Mouse (Mus musculus) MEL (cell line): ENCODE data around the gene 9130019O22Rik. TPM values are rescaled to one million over a fixed set of nuclear protein-coding genes. Genes with fewer than 3 reads are reported as not detected.

Source experiments
- DNase-seq: peaks from one replicate; pipeline ENCODE4 v3.0.0; 2011; ENCODE audit warnings: low read depth, low spot score
- H3K27ac ChIP-seq: 2 replicates; pipeline ENCODE4 v1.5.1; 2012; ENCODE audit warnings: low read depth, mild to moderate bottlenecking, control low read depth, low read length, moderate library complexity; ENCODE audit not compliant: control insufficient read depth
- H3K27me3 ChIP-seq, 2 experiments: fragments of 150-350 bp in 1 of 2; sonication (generic) in 1 of 2; 2 replicates each; pipeline ENCODE4 v1.6.1; 2012; ENCODE audit warnings: low read length in 2 of 2, mild to moderate bottlenecking in 2 of 2, improper control_type of control experiment in 1 of 2, moderate library complexity in 1 of 2; ENCODE audit not compliant: insufficient read depth in 2 of 2, control insufficient read depth in 1 of 2
- H3K36me3 ChIP-seq, 2 experiments: 2 replicates each; pipeline ENCODE4 v1.6.1; 2012 to 2014; ENCODE audit warnings: low read length in 2 of 2, improper control_type of control experiment in 1 of 2, inconsistent platforms in 1 of 2, mild to moderate bottlenecking in 1 of 2; ENCODE audit not compliant: insufficient read depth in 2 of 2, control insufficient read depth in 1 of 2
- H3K4me1 ChIP-seq, 2 experiments: fragments of 150-350 bp in 1 of 2; sonication (generic) in 1 of 2; 2 replicates each; pipeline ENCODE4 v1.6.1; 2012; ENCODE audit warnings: low read length in 2 of 2, improper control_type of control experiment in 1 of 2, mild to moderate bottlenecking in 1 of 2; ENCODE audit not compliant: insufficient read depth in 2 of 2, control insufficient read depth in 1 of 2
- H3K4me3 ChIP-seq, 2 experiments: fragments of 150-350 bp in 1 of 2; sonication (generic) in 1 of 2; 2 replicates each; pipeline ENCODE4 v1.5.1; 2012; ENCODE audit warnings: low read depth in 2 of 2, low read length in 2 of 2, mild to moderate bottlenecking in 2 of 2, moderate library complexity in 2 of 2, control low read depth in 1 of 2, improper control_type of control experiment in 1 of 2; ENCODE audit not compliant: control insufficient read depth in 1 of 2, insufficient read depth in 1 of 2
- H3K79me2 ChIP-seq: 2 replicates; pipeline ENCODE4 v1.6.1; 2012; ENCODE audit warnings: mild to moderate bottlenecking, low read length, moderate library complexity; ENCODE audit not compliant: control insufficient read depth, poor library complexity, insufficient read depth
- H3K9ac ChIP-seq: 2 replicates; pipeline ENCODE4 v1.6.1; 2012; ENCODE audit warnings: low read depth, mild to moderate bottlenecking, control low read depth, low read length, moderate library complexity; ENCODE audit not compliant: control insufficient read depth, poor library complexity, severe bottlenecking
- H3K9me3 ChIP-seq: fragments of 150-350 bp; sonication (generic); replicated peaks from 2 replicates; pipeline ENCODE4 v1.6.1; 2012; ENCODE audit warnings: mild to moderate bottlenecking, low read length, improper control_type of control experiment, moderate library complexity; ENCODE audit not compliant: insufficient read depth
- CHD1 ChIP-seq: IDR thresholded peaks from 2 replicates; pipeline ENCODE4 v1.6.1; 2012; ENCODE audit warnings: low read depth, mild to moderate bottlenecking, inconsistent platforms, low read length, improper control_type of control experiment
- EP300 ChIP-seq, 2 experiments: IDR thresholded peaks; 2 replicates each; pipeline ENCODE4 v1.6.1; 2011; ENCODE audit warnings: improper control_type of control experiment in 2 of 2, low read length in 2 of 2, low read depth in 1 of 2, mild to moderate bottlenecking in 1 of 2
- KAT2A ChIP-seq: conservative IDR thresholded peaks from 2 replicates; pipeline ENCODE4 v1.6.1; 2012; ENCODE audit warnings: low read depth, low read length, improper control_type of control experiment, inconsistent platforms
- MAFK ChIP-seq: IDR thresholded peaks from 2 replicates; pipeline ENCODE4 v1.6.1; 2011; ENCODE audit warnings: low read depth, mild to moderate bottlenecking, low read length, improper control_type of control experiment, borderline replicate concordance
- MEF2A ChIP-seq: IDR thresholded peaks from 2 replicates; pipeline ENCODE4 v1.6.1; 2014; ENCODE audit warnings: low read depth, mild to moderate bottlenecking, inconsistent platforms, low read length, improper control_type of control experiment; ENCODE audit not compliant: poor library complexity, insufficient replicate concordance, severe bottlenecking; ENCODE audit errors: extremely low read depth
- MYC ChIP-seq: IDR thresholded peaks from 2 replicates; pipeline ENCODE4 v1.6.1; 2011; ENCODE audit warnings: low read depth, mild to moderate bottlenecking, low read length, improper control_type of control experiment, moderate library complexity
- NRF1 ChIP-seq: IDR thresholded peaks from 2 replicates; pipeline ENCODE4 v1.6.1; 2014; ENCODE audit warnings: low read depth, mild to moderate bottlenecking, inconsistent platforms, low read length, improper control_type of control experiment, moderate library complexity; ENCODE audit not compliant: poor library complexity, insufficient read depth, severe bottlenecking
- POLR2AphosphoS2 ChIP-seq: IDR thresholded peaks from 2 replicates; pipeline ENCODE4 v1.6.1; 2011; ENCODE audit warnings: low read length, improper control_type of control experiment
- POLR2AphosphoS5 ChIP-seq: IDR thresholded peaks from 2 replicates; pipeline ENCODE4 v1.6.1; 2012; ENCODE audit warnings: low read depth, borderline replicate concordance, mild to moderate bottlenecking, inconsistent platforms, low read length, moderate library complexity, mixed read lengths
- RAD21 ChIP-seq: IDR thresholded peaks from 2 replicates; pipeline ENCODE4 v1.6.1; 2011; ENCODE audit warnings: mild to moderate bottlenecking, low read depth, low read length, improper control_type of control experiment
- SMC3 ChIP-seq: IDR thresholded peaks from 2 replicates; pipeline ENCODE4 v1.6.1; 2011; ENCODE audit warnings: low read depth, low read length, improper control_type of control experiment
- USF1 ChIP-seq: IDR thresholded peaks from 2 replicates; pipeline ENCODE4 v1.6.1; 2014; ENCODE audit warnings: low read depth, mild to moderate bottlenecking, inconsistent platforms, low read length, improper control_type of control experiment, moderate library complexity
- USF2 ChIP-seq, 2 experiments: IDR thresholded peaks; 2 replicates each; pipeline ENCODE4 v1.6.1; 2011 to 2012; ENCODE audit warnings: improper control_type of control experiment in 2 of 2, low read length in 2 of 2, borderline replicate concordance in 1 of 2, inconsistent platforms in 1 of 2, low read depth in 1 of 2, mild to moderate bottlenecking in 1 of 2; ENCODE audit not compliant: insufficient read depth in 1 of 2
- ZMIZ1 ChIP-seq: IDR thresholded peaks from 2 replicates; pipeline ENCODE4 v1.6.1; 2012; ENCODE audit warnings: low read depth, mild to moderate bottlenecking, inconsistent platforms, low read length, improper control_type of control experiment, moderate library complexity
- polyA plus RNA-seq, 2 experiments: library from polyadenylated mRNA; stranded (reverse) in 1 of 2; unstranded in 1 of 2; fragments of >175 nt in 1 of 2; fragments of >200 nt in 1 of 2; gene quantifications; 2 replicates each; pipeline versions ENCODE4 v1.2.1 to v1.2.4; 2012; ENCODE audit warnings: low replicate concordance in 2 of 2, low read depth in 1 of 2; ENCODE audit not compliant: insufficient read length in 2 of 2, insufficient read depth in 1 of 2, missing spikeins in 1 of 2
- total RNA-seq: library from RNA; depleted of rRNA; stranded (reverse); fragments of 300-350 nt; gene quantifications from 2 replicates; pipeline ENCODE4 v1.2.3, GENCODE M21; 2012

Gene 9130019O22Rik
- total and polyA plus RNA-seq, 3 experiments = 1.5 to 2.1 TPM; not detected in 1

- TF ChIP-seq EP300 (IDR thresholded peaks at IDR 0.05; ENCODE audit: low read depth in 1 of 2, low read length in 2 of 2) (no peak), NRF1 (no peak), KAT2A (no peak), ZMIZ1 (no peak), RAD21 (no peak), POLR2AphosphoS5 (no peak), MYC (no peak), USF2 (IDR thresholded peaks at IDR 0.05; ENCODE audit: borderline replicate concordance in 1 of 2, insufficient read depth in 1 of 2, low read depth in 1 of 2, low read length in 2 of 2) (no peak), MAFK (no peak)
- no peak for DNase-seq
- Histone ChIP-seq H3K9me3 (no peaks in the 10 kb centered on the region), H3K27me3 (no peaks in the 10 kb centered on the region), H3K27ac (no peak overlapping the region), H3K4me1 (peaks cover 5 to 9% of the 10 kb centered on the region in 2 experiments; a peak in 3 of 4 replicates), H3K9ac (no peak overlapping the region), H3K4me3 (no peak overlapping the region), H3K79me2 (peaks cover 5% of the 10 kb centered on the region; the same call in 1 of the 2 replicates), H3K36me3 (0 out of 4 replicates have a peak, but pooled peaks cover 0 to 3% of the 10 kb centered on the region in 2 experiments)
These were observed 43.5 kb downstream of the 9130019O22Rik start for GRCm38 (mm10) chr7:127343351-127344019.

- TF ChIP-seq MEF2A (no peak), POLR2AphosphoS2 (peak; percentile 70; the same call in 1 of the 2 replicates), CHD1 (no peak), SMC3 (no peak), RAD21 (no peak), USF1 (peak; percentile 68; the same call in 1 of the 2 replicates)
- no peak for DNase-seq
- no peak overlapping the region for H3K4me3 ChIP-seq
- H3K27me3 ChIP-seq = no peaks in the 10 kb centered on the region
- H3K79me2 ChIP-seq = peaks cover 5% of the 10 kb centered on the region; the same call in 1 of the 2 replicates
- H3K27ac ChIP-seq = no peak overlapping the region
- 0 out of 4 replicates have a peak, but pooled peaks cover 0 to 3% of the 10 kb centered on the region in 2 experiments for H3K36me3 ChIP-seq
- H3K4me1 ChIP-seq = peaks cover 5 to 9% of the 10 kb centered on the region in 2 experiments; a peak in 3 of 4 replicates
- no peak overlapping the region for H3K9ac ChIP-seq
- no peaks in the 10 kb centered on the region for H3K9me3 ChIP-seq
These were observed 44.1 kb downstream of the 9130019O22Rik start for GRCm38 (mm10) chr7:127342888-127343287.
